Comparison of ENCODE assay signal across 8 mouse cellular contexts in genomic region chr4:134343071-134344031, GRCm38 (mm10). TPM values are rescaled to one million over a fixed set of nuclear protein-coding genes. Genes with fewer than 3 reads are reported as not detected.
A peak's percentile ranks its signal among the peaks of the same experiment; 100 is the strongest.
DNase-seq lines count a peak whose midpoint lies in the region; ATAC-seq lines count a peak whose summit lies in the region.

Gene Slc30a2 (plus strand): TSS chr4:134343181.

- no peak for ATAC-seq in heart, embryonic 15.5 days (replicated peaks; ENCODE audit: insufficient number of reproducible peaks, insufficient read depth, low FRiP score, low read depth)
- peak; percentile 89 for ATAC-seq in intestine, embryonic 15.5 days
- ATAC-seq in megakaryocyte, adult 5-6 weeks (ENCODE audit: poor library complexity, severe bottlenecking) = peak; percentile 56

- intact Hi-C loops in left cerebral cortex, postnatal 4 days (cut with DNase I) = no loop called here

- peak within 1 kb of the TSS; percentile 6; the same call in 1 of the 2 replicates for H3K9ac ChIP-seq in heart, embryonic 15.5 days
- H3K9ac ChIP-seq in intestine, embryonic 15.5 days = peak within 1 kb of the TSS; percentile 32; the same call in 1 of the 2 replicates

- peaks cover 43% of the 10 kb centered on the region for H3K27me3 ChIP-seq in heart, embryonic 15.5 days
- peaks cover 28% of the 10 kb centered on the region for H3K27me3 ChIP-seq in intestine, embryonic 15.5 days (replicated peaks)

- H3K4me2 ChIP-seq in heart, embryonic 15.5 days = peak within 1 kb of the TSS; percentile 69
- peak within 1 kb of the TSS; percentile 71 for H3K4me2 ChIP-seq in intestine, embryonic 15.5 days (replicated peaks)

- no peaks in the 10 kb centered on the region for H3K36me3 ChIP-seq in heart, embryonic 15.5 days
- no peaks in the 10 kb centered on the region for H3K36me3 ChIP-seq in intestine, embryonic 15.5 days

- H3K4me1 ChIP-seq in heart, embryonic 15.5 days (replicated peaks) = peaks cover 19% of the 10 kb centered on the region
- H3K4me1 ChIP-seq in intestine, embryonic 15.5 days (replicated peaks) = peaks cover 19% of the 10 kb centered on the region

- no peak for DNase-seq in heart, adult 9 months (ENCODE audit: low spot score in 2 of 2)
- DNase-seq in embryo, embryonic 9.5 days (ENCODE audit: extremely low spot score) = peak; percentile 47
- DNase-seq in thymus, postnatal 4 days = peak; percentile 58
- no peak for DNase-seq in layer of hippocampus, adult 18-20 months (ENCODE audit: low spot score in 2 of 2)
- no peak for DNase-seq in left cerebral cortex, postnatal 4 days

- H3K4me3 ChIP-seq in heart, embryonic 15.5 days = peak within 1 kb of the TSS; percentile 40
- peak within 1 kb of the TSS; percentile 33 for H3K4me3 ChIP-seq in intestine, embryonic 15.5 days (replicated peaks)

- no peaks in the 10 kb centered on the region for H3K9me3 ChIP-seq in heart, embryonic 15.5 days (replicated peaks)
- no peaks in the 10 kb centered on the region for H3K9me3 ChIP-seq in intestine, embryonic 15.5 days

- no peak within 1 kb of the TSS for H3K27ac ChIP-seq in heart, embryonic 15.5 days
- peak within 1 kb of the TSS; percentile 10 for H3K27ac ChIP-seq in intestine, embryonic 15.5 days

- WGBS in heart, embryonic 15.5 days = 4% methylated on average over 61 of the region's 61 CpGs
- 2% methylated on average over 61 of the region's 61 CpGs for WGBS in intestine, embryonic 15.5 days

RNA-seq across cellular contexts. Expression of gene Slc30a2, which starts in this region (rescaled TPM):
- 0.18 and 0.21 TPM in 2 replicates for polyA plus RNA-seq in heart, embryonic 15.5 days (2015; fragmentation: Nextera tagmentation; extraction: Ambion mirVana)
- 4.4 and 4.5 TPM in 2 replicates for polyA plus RNA-seq in intestine, embryonic 15.5 days (2015; fragmentation: Nextera tagmentation; extraction: Ambion mirVana)
- total RNA-seq in megakaryocyte, adult 5-6 weeks (2015) = 0.11 and 0.18 TPM in 2 replicates
- total RNA-seq in megakaryocyte, adult 5-6 weeks (2017) = 0.22 TPM in 1 of 2 replicates, not detected in the other
- under 1 TPM in 1 of 2 experiments, not detected in 1; 0.10 TPM for total RNA-seq in layer of hippocampus, adult 18-20 months (2021)
- total RNA-seq in left cerebral cortex, postnatal 4 days (2021) = not detected

Comparison
In these comparisons a context has a peak if more than half of its experiments do, and no peak if none do; other contexts are left out.
1. Peak in ATAC-seq in megakaryocyte, adult 5-6 weeks; RNA of the gene not detected or under 1 TPM.
2. DNase-seq: peak in embryo, embryonic 9.5 days (single experiment) and thymus, postnatal 4 days (single experiment); none in heart, adult 9 months (0 of 2), layer of hippocampus, adult 18-20 months (0 of 2) and left cerebral cortex, postnatal 4 days (single experiment).